Mouse (Mus musculus): ENCODE measurements around the gene Arf3. TPM values are rescaled to one million over a fixed set of nuclear protein-coding genes. Genes with fewer than 3 reads are reported as not detected.

Gene Arf3
- polyA plus RNA-seq, 1 experiment, result 0.14 TPM

- no peak overlapping the region for H3K4me3 ChIP-seq (replicated peaks)
- no peaks in the 10 kb centered on the region for H3K9me3 ChIP-seq (ENCODE audit: control insufficient read depth, low read length)
- TF ChIP-seq TAL1 (IDR thresholded peaks at IDR 0.05; ENCODE audit: low read length) (no peak), GATA1 (IDR thresholded peaks at IDR 0.05; ENCODE audit: low read length) (no peak)
- peaks cover 12% of the 10 kb centered on the region for H3K36me3 ChIP-seq (ENCODE audit: control insufficient read depth)
- peaks cover 14% of the 10 kb centered on the region for H3K4me1 ChIP-seq (ENCODE audit: control insufficient read depth)
- peaks cover 19% of the 10 kb centered on the region for H3K27me3 ChIP-seq (ENCODE audit: control insufficient read depth)
Observed at GRCm38 (mm10) chr15:98733370-98733769, 29.6 kb downstream of the Arf3 start.

GRCm38 (mm10) chr15:98732006-98732531 is 30.9 kb downstream of the Arf3 start:
- H3K36me3 ChIP-seq (ENCODE audit: control insufficient read depth), result peaks cover 12% of the 10 kb centered on the region
- peaks cover 31% of the 10 kb centered on the region for H3K27me3 ChIP-seq (ENCODE audit: control insufficient read depth)
- TF ChIP-seq GATA1 (IDR thresholded peaks at IDR 0.05; ENCODE audit: low read length), result no peak
- no peak for TF ChIP-seq TAL1 (IDR thresholded peaks at IDR 0.05; ENCODE audit: low read length)
- H3K4me1 ChIP-seq (ENCODE audit: control insufficient read depth), result peaks cover 26% of the 10 kb centered on the region
- H3K9me3 ChIP-seq (ENCODE audit: control insufficient read depth, low read length), result no peaks in the 10 kb centered on the region
- H3K4me3 ChIP-seq (replicated peaks), result no peak overlapping the region

- TF ChIP-seq TAL1 (IDR thresholded peaks at IDR 0.05; ENCODE audit: low read length) (no peak), GATA1 (IDR thresholded peaks at IDR 0.05; ENCODE audit: low read length) (no peak)
- Histone ChIP-seq H3K4me1 (ENCODE audit: control insufficient read depth) (peaks cover 26% of the 10 kb centered on the region), H3K27me3 (ENCODE audit: control insufficient read depth) (peaks cover 37% of the 10 kb centered on the region), H3K4me3 (replicated peaks) (no peak overlapping the region), H3K36me3 (ENCODE audit: control insufficient read depth) (peaks cover 5% of the 10 kb centered on the region; the same call in 1 of the 2 replicates), H3K9me3 (ENCODE audit: control insufficient read depth, low read length) (no peaks in the 10 kb centered on the region)
Observed at GRCm38 (mm10) chr15:98730790-98731189, 32.2 kb downstream of the Arf3 start.

GRCm38 (mm10) chr15:98729791-98730545 is 33.0 kb downstream of the Arf3 start:
- peaks cover 26% of the 10 kb centered on the region for H3K4me1 ChIP-seq (ENCODE audit: control insufficient read depth)
- TF ChIP-seq GATA1 (IDR thresholded peaks at IDR 0.05; ENCODE audit: low read length), result no peak
- TF ChIP-seq TAL1 (IDR thresholded peaks at IDR 0.05; ENCODE audit: low read length), result no peak

GRCm38 (mm10) chr15:98728366-98728765 is 34.6 kb downstream of the Arf3 start:
- Histone ChIP-seq H3K27me3 (ENCODE audit: control insufficient read depth) (peaks cover 52% of the 10 kb centered on the region), H3K4me3 (replicated peaks) (peak overlapping the region; percentile 63), H3K9me3 (ENCODE audit: control insufficient read depth, low read length) (no peaks in the 10 kb centered on the region), H3K4me1 (ENCODE audit: control insufficient read depth) (peaks cover 23% of the 10 kb centered on the region), H3K36me3 (ENCODE audit: control insufficient read depth) (no peaks in the 10 kb centered on the region)
- TF ChIP-seq GATA1 (IDR thresholded peaks at IDR 0.05; ENCODE audit: low read length) (no peak), TAL1 (IDR thresholded peaks at IDR 0.05; ENCODE audit: low read length) (no peak)

More at GRCm38 (mm10) chr15:98729791-98730545, 33.0 kb downstream of the Arf3 start:
- Histone ChIP-seq H3K9me3 (ENCODE audit: control insufficient read depth, low read length) (no peaks in the 10 kb centered on the region), H3K36me3 (ENCODE audit: control insufficient read depth) (peaks cover 1% of the 10 kb centered on the region; the same call in 1 of the 2 replicates), H3K27me3 (ENCODE audit: control insufficient read depth) (peaks cover 39% of the 10 kb centered on the region), H3K4me3 (replicated peaks) (no peak overlapping the region)

GRCm38 (mm10) chr15:98727443-98728321 is 35.3 kb downstream of the Arf3 start, which contains the start of gene Fkbp11:
Gene Fkbp11 (minus strand): TSS chr15:98728198.
- Histone ChIP-seq H3K27me3 (ENCODE audit: control insufficient read depth) (peaks cover 58% of the 10 kb centered on the region), H3K9me3 (ENCODE audit: control insufficient read depth, low read length) (no peaks in the 10 kb centered on the region), H3K36me3 (ENCODE audit: control insufficient read depth) (no peaks in the 10 kb centered on the region), H3K4me3 (replicated peaks) (peak within 1 kb of the TSS; percentile 63), H3K4me1 (ENCODE audit: control insufficient read depth) (peaks cover 17% of the 10 kb centered on the region)
- TF ChIP-seq TAL1 (IDR thresholded peaks at IDR 0.05; ENCODE audit: low read length) (no peak), GATA1 (IDR thresholded peaks at IDR 0.05; ENCODE audit: low read length) (no peak)

- Histone ChIP-seq H3K4me3 (replicated peaks) (peak overlapping the region; percentile 63), H3K36me3 (ENCODE audit: control insufficient read depth) (no peaks in the 10 kb centered on the region), H3K27me3 (ENCODE audit: control insufficient read depth) (peaks cover 67% of the 10 kb centered on the region), H3K4me1 (ENCODE audit: control insufficient read depth) (peaks cover 12% of the 10 kb centered on the region), H3K9me3 (ENCODE audit: control insufficient read depth, low read length) (no peaks in the 10 kb centered on the region)
- TF ChIP-seq TAL1 (IDR thresholded peaks at IDR 0.05; ENCODE audit: low read length) (no peak), GATA1 (IDR thresholded peaks at IDR 0.05; ENCODE audit: low read length) (no peak)
Observed at GRCm38 (mm10) chr15:98726746-98727145, 36.3 kb downstream of the Arf3 start.

DNA sequence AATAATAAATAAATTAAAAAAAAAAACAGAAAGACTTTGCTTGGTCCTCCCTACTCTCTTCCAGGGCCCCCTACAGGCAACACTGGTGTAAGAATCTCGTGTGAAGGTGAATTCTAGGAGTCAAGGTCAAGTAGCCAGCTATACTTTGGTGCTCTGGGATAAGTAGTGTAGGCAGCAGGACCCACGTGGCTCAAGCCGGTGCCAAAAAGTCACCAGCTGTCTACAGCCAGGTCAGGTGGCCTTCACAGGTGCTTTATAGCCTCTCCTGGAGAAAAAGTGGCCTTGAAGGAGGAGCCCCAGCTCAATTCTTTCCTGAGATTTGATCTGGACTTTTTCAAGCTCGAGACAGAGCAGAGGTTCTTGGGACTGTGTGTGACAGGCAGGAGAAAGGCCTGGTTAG is 36.9 kb downstream of the Arf3 start:
- Histone ChIP-seq H3K27me3 (ENCODE audit: control insufficient read depth) (peaks cover 69% of the 10 kb centered on the region), H3K36me3 (ENCODE audit: control insufficient read depth) (no peaks in the 10 kb centered on the region), H3K4me1 (ENCODE audit: control insufficient read depth) (peaks cover 12% of the 10 kb centered on the region), H3K4me3 (replicated peaks) (no peak overlapping the region), H3K9me3 (ENCODE audit: control insufficient read depth, low read length) (no peaks in the 10 kb centered on the region)
- no peak for TF ChIP-seq TAL1 (IDR thresholded peaks at IDR 0.05; ENCODE audit: low read length)
- no peak for TF ChIP-seq GATA1 (IDR thresholded peaks at IDR 0.05; ENCODE audit: low read length)

- Histone ChIP-seq H3K27me3 (ENCODE audit: control insufficient read depth) (peaks cover 61% of the 10 kb centered on the region), H3K4me3 (replicated peaks) (no peak overlapping the region), H3K9me3 (ENCODE audit: control insufficient read depth, low read length) (no peaks in the 10 kb centered on the region), H3K36me3 (ENCODE audit: control insufficient read depth) (no peaks in the 10 kb centered on the region), H3K4me1 (ENCODE audit: control insufficient read depth) (peaks cover 12% of the 10 kb centered on the region)
- TF ChIP-seq GATA1 (IDR thresholded peaks at IDR 0.05; ENCODE audit: low read length), result no peak
- no peak for TF ChIP-seq TAL1 (IDR thresholded peaks at IDR 0.05; ENCODE audit: low read length)
Observed at GRCm38 (mm10) chr15:98724441-98724840, 38.6 kb downstream of the Arf3 start.

Measured in erythroblast, embryonic 14.5 days (primary cell).